Comparison of ENCODE assay signal across 9 mouse cellular contexts in genomic region chrX:12917105-12917504, GRCm38 (mm10).
A peak's percentile ranks its signal among the peaks of the same experiment; 100 is the strongest.
DNase-seq lines count a peak whose midpoint lies in the region; ATAC-seq lines count a peak whose summit lies in the region.
"Had no signal": no experiment of that assay in that cellular context is flagged by ENCODE, and none has a peak within 500 bp of the region (broad histone marks: within the 10 kb centered on the region; RNA-seq: fewer than 3 reads in every experiment).

No protein-coding gene starts in this region.

- no peak overlapping the region for H3K27ac ChIP-seq in forebrain, embryonic 16.5 days (ENCODE audit: low read length)
- H3K27ac ChIP-seq in intestine, embryonic 16.5 days (ENCODE audit: low read length) = no peak overlapping the region

- peak overlapping the region; percentile 5; the same call in 1 of the 2 replicates for H3K4me3 ChIP-seq in forebrain, embryonic 16.5 days (replicated peaks; ENCODE audit: low read length)
- H3K4me3 ChIP-seq in intestine, embryonic 16.5 days (ENCODE audit: low read length) = peak overlapping the region; percentile 14; the same call in 1 of the 2 replicates

- DNase-seq in left cerebral cortex, postnatal 4 days = peak; percentile 10
- no peak for DNase-seq in left cerebral cortex, adult 8-10 months (ENCODE audit: low spot score in 2 of 2)
- DNase-seq in lung, adult 18-20 months = peak; percentile 35 to 55
- peak; percentile 43 for DNase-seq in retina, embryonic 14.5 days (ENCODE audit: low spot score)
- DNase-seq in left cerebral cortex, adult 18-20 months (ENCODE audit: low spot score in 2 of 2) = no peak
- no peak for DNase-seq in cerebellum, adult 9-10 months

- no peaks in the 10 kb centered on the region for H3K9me3 ChIP-seq in forebrain, embryonic 16.5 days (ENCODE audit: control insufficient read depth, low read length)
- 0 out of 2 replicates have a peak, but pooled peaks cover 3% of the 10 kb centered on the region for H3K9me3 ChIP-seq in intestine, embryonic 16.5 days (ENCODE audit: control insufficient read depth, low read length)
- H3K9me3 ChIP-seq: G1E had no signal

- H3K36me3 ChIP-seq in forebrain, embryonic 16.5 days (ENCODE audit: control insufficient read depth, insufficient read depth) = no peaks in the 10 kb centered on the region
- no peaks in the 10 kb centered on the region for H3K36me3 ChIP-seq in intestine, embryonic 16.5 days (ENCODE audit: control insufficient read depth, insufficient read depth, low read length)
- H3K36me3 ChIP-seq: G1E had no signal

- no peaks in the 10 kb centered on the region for H3K27me3 ChIP-seq in forebrain, embryonic 16.5 days (replicated peaks; ENCODE audit: control insufficient read depth, insufficient read depth, low read length)
- H3K27me3 ChIP-seq in intestine, embryonic 16.5 days (replicated peaks; ENCODE audit: control insufficient read depth, insufficient read depth, low read length) = no peaks in the 10 kb centered on the region

- ATAC-seq in forebrain, embryonic 16.5 days = peak; percentile 72; the same call in 1 of the 2 replicates
- peak; percentile 74 for ATAC-seq in intestine, embryonic 16.5 days

- H3K4me2 ChIP-seq in forebrain, embryonic 16.5 days (ENCODE audit: low read length) = peak overlapping the region; percentile 41
- H3K4me2 ChIP-seq in intestine, embryonic 16.5 days (ENCODE audit: low read depth, low read length) = peak overlapping the region; percentile 30

- no peak overlapping the region for H3K9ac ChIP-seq in forebrain, embryonic 16.5 days (replicated peaks; ENCODE audit: low read depth, low read length)
- 0 out of 2 replicates have a peak overlapping the region, but pooled peaks have one; percentile 1 for H3K9ac ChIP-seq in intestine, embryonic 16.5 days (ENCODE audit: low read depth, low read length)

- 32% methylated on average over 13 of the region's 13 CpGs for WGBS in forebrain, embryonic 16.5 days
- 26% methylated on average over 13 of the region's 13 CpGs for WGBS in intestine, embryonic 16.5 days

- intact Hi-C loops in left cerebral cortex, postnatal 4 days (cut with DNase I) = no loop called here

- H3K4me1 ChIP-seq in forebrain, embryonic 16.5 days (replicated peaks; ENCODE audit: control insufficient read depth, insufficient read depth, low read length) = 0 out of 2 replicates have a peak, but pooled peaks cover 2% of the 10 kb centered on the region
- no peaks in the 10 kb centered on the region for H3K4me1 ChIP-seq in intestine, embryonic 16.5 days (ENCODE audit: control insufficient read depth, insufficient read depth, low read length)

Comparison
In these comparisons a context has a peak if more than half of its experiments do, and no peak if none do; other contexts are left out.
1. DNase-seq: peak in left cerebral cortex, postnatal 4 days (single experiment), lung, adult 18-20 months (2 of 2) and retina, embryonic 14.5 days (single experiment); none in left cerebral cortex, adult 8-10 months (0 of 2), left cerebral cortex, adult 18-20 months (0 of 2) and cerebellum, adult 9-10 months (single experiment).